Mouse (Mus musculus): ENCODE measurements around the gene Ap1g1. TPM values are rescaled to one million over a fixed set of nuclear protein-coding genes. Genes with fewer than 3 reads are reported as not detected.

The Ap1g1 gene
- polyA plus RNA-seq, 1 experiment from 2014 or later: 44.7 TPM

GRCm38 (mm10) chr8:109903909-109904469, 125.6 kb downstream of the Ap1g1 start:
- Histone ChIP-seq H3K4me1 (no peaks in the 10 kb centered on the region), H3K4me3 (replicated peaks) (no peak overlapping the region), H3K4me2 (no peak overlapping the region), H3K27me3 (replicated peaks) (no peaks in the 10 kb centered on the region), H3K9me3 (replicated peaks) (no peaks in the 10 kb centered on the region), H3K9ac (replicated peaks) (no peak overlapping the region), H3K27ac (replicated peaks) (0 out of 2 replicates have a peak overlapping the region, but pooled peaks have one; percentile 23), H3K36me3 (peaks cover 16% of the 10 kb centered on the region)
- ATAC-seq (ENCODE audit: low FRiP score): no peak
- 82% methylated on average over 10 of the region's 10 CpGs for WGBS

- Histone ChIP-seq H3K4me1 (no peaks in the 10 kb centered on the region), H3K4me2 (no peak overlapping the region), H3K9me3 (replicated peaks) (no peaks in the 10 kb centered on the region), H3K27ac (replicated peaks) (0 out of 2 replicates have a peak overlapping the region, but pooled peaks have one; percentile 23), H3K4me3 (replicated peaks) (no peak overlapping the region), H3K36me3 (peaks cover 27% of the 10 kb centered on the region), H3K9ac (replicated peaks) (no peak overlapping the region), H3K27me3 (replicated peaks) (no peaks in the 10 kb centered on the region)
- 85% methylated on average over 1 of the region's 1 CpGs for WGBS
- no peak for ATAC-seq (ENCODE audit: low FRiP score)
These were observed 126.7 kb downstream of the Ap1g1 start for GRCm38 (mm10) chr8:109904928-109905668.

- H3K27ac ChIP-seq (replicated peaks): no peak overlapping the region
These were observed 128.6 kb downstream of the Ap1g1 start for GRCm38 (mm10) chr8:109906907-109907306.

GRCm38 (mm10) chr8:109907376-109907775, 129.0 kb downstream of the Ap1g1 start:
- Histone ChIP-seq H3K4me3 (replicated peaks) (no peak overlapping the region), H3K4me1 (no peaks in the 10 kb centered on the region), H3K36me3 (peaks cover 45% of the 10 kb centered on the region), H3K9ac (replicated peaks) (no peak overlapping the region), H3K4me2 (no peak overlapping the region), H3K27ac (replicated peaks) (no peak overlapping the region), H3K9me3 (replicated peaks) (no peaks in the 10 kb centered on the region), H3K27me3 (replicated peaks) (no peaks in the 10 kb centered on the region)
- 94% methylated on average over 4 of the region's 4 CpGs for WGBS
- ATAC-seq (ENCODE audit: low FRiP score): no peak

More at GRCm38 (mm10) chr8:109906907-109907306, 128.6 kb downstream of the Ap1g1 start:
- no peaks in the 10 kb centered on the region for H3K27me3 ChIP-seq (replicated peaks)
- H3K4me1 ChIP-seq: no peaks in the 10 kb centered on the region
- H3K4me2 ChIP-seq: no peak overlapping the region
- 96% methylated on average over 3 of the region's 3 CpGs for WGBS
- H3K9ac ChIP-seq (replicated peaks): no peak overlapping the region
- H3K36me3 ChIP-seq: peaks cover 40% of the 10 kb centered on the region
- no peak for ATAC-seq (ENCODE audit: low FRiP score)
- H3K9me3 ChIP-seq (replicated peaks): no peaks in the 10 kb centered on the region
- H3K4me3 ChIP-seq (replicated peaks): no peak overlapping the region

Other genes with a start within 250 kb of the Ap1g1 start
- 13.8 and 17.2 TPM in 2 replicates for gene Dhx38, start 212.7 kb upstream of the Ap1g1 start, polyA plus RNA-seq (2015; fragmentation: Nextera tagmentation; extraction: Ambion mirVana)
- gene Txnl4b, start 212.7 kb upstream of the Ap1g1 start, polyA plus RNA-seq (2015; fragmentation: Nextera tagmentation; extraction: Ambion mirVana): 28.7 and 29.6 TPM in 2 replicates
- 0.51 and 1.7 TPM in 2 replicates for gene Hp, start 199.4 kb upstream of the Ap1g1 start, polyA plus RNA-seq (2015; fragmentation: Nextera tagmentation; extraction: Ambion mirVana)
- gene Dhodh, start 169.9 kb upstream of the Ap1g1 start, polyA plus RNA-seq (2015; fragmentation: Nextera tagmentation; extraction: Ambion mirVana): 33.0 and 35.5 TPM in 2 replicates
- gene Pkd1l3, start 164.0 kb upstream of the Ap1g1 start, polyA plus RNA-seq (2015; fragmentation: Nextera tagmentation; extraction: Ambion mirVana): 0.04 and 0.22 TPM in 2 replicates
- 145 and 146 TPM in 2 replicates for gene Ist1, start 85.3 kb upstream of the Ap1g1 start, polyA plus RNA-seq (2015; fragmentation: Nextera tagmentation; extraction: Ambion mirVana)
- gene Zfp821, start 73.0 kb upstream of the Ap1g1 start, polyA plus RNA-seq (2015; fragmentation: Nextera tagmentation; extraction: Ambion mirVana): 54.0 and 62.0 TPM in 2 replicates
- 3.3 and 3.7 TPM in 2 replicates for gene Atxn1l, start 40.8 kb upstream of the Ap1g1 start, polyA plus RNA-seq (2015; fragmentation: Nextera tagmentation; extraction: Ambion mirVana)
- gene Phlpp2, start 90.0 kb downstream of the Ap1g1 start, polyA plus RNA-seq (2015; fragmentation: Nextera tagmentation; extraction: Ambion mirVana): 3.6 and 4.6 TPM in 2 replicates
- 1.3 and 2.1 TPM in 2 replicates for gene Marveld3, start 183.6 kb downstream of the Ap1g1 start, polyA plus RNA-seq (2015; fragmentation: Nextera tagmentation; extraction: Ambion mirVana)
- gene Tat, start 211.9 kb downstream of the Ap1g1 start, polyA plus RNA-seq (2015; fragmentation: Nextera tagmentation; extraction: Ambion mirVana): not detected in 2 replicates

Measured in neural tube, embryonic 15.5 days (tissue).